Mouse (Mus musculus) hindbrain, embryonic 13.5 days (tissue): ENCODE measurements around the gene Slc10a6. TPM values are rescaled to one million over a fixed set of nuclear protein-coding genes. Genes with fewer than 3 reads are reported as not detected.

Source experiments
- ATAC-seq: fragments of 200-750 bp; cut with Nextera tagmentation; 2 replicates; pipeline ENCODE4 v1.8.0; 2017; ENCODE audit warnings: moderate TSS enrichment; ENCODE audit not compliant: low FRiP score
- H3K27ac ChIP-seq: fragments of 300-500 bp; sonication (generic); 2 replicates; pipeline ENCODE4 v1.5.1; 2015; ENCODE audit warnings: inconsistent platforms, mild to moderate bottlenecking, moderate library complexity
- H3K27me3 ChIP-seq: fragments of 300-500 bp; sonication (generic); 2 replicates; pipeline ENCODE4 v1.6.1; 2015; ENCODE audit warnings: mild to moderate bottlenecking, inconsistent platforms
- H3K36me3 ChIP-seq: fragments of 300-500 bp; sonication (generic); 2 replicates; pipeline ENCODE4 v1.6.1; 2015; ENCODE audit warnings: mild to moderate bottlenecking, inconsistent platforms
- H3K4me1 ChIP-seq: fragments of 300-500 bp; sonication (generic); replicated peaks from 2 replicates; pipeline ENCODE4 v1.6.1; 2015; ENCODE audit warnings: inconsistent platforms
- H3K4me2 ChIP-seq: fragments of 300-500 bp; sonication (generic); 2 replicates; pipeline ENCODE4 v1.6.1; 2015; ENCODE audit warnings: inconsistent platforms, mild to moderate bottlenecking, moderate library complexity
- H3K4me3 ChIP-seq: fragments of 300-500 bp; sonication (generic); 2 replicates; pipeline ENCODE4 v1.5.1; 2015; ENCODE audit warnings: mild to moderate bottlenecking, inconsistent platforms
- H3K9ac ChIP-seq: fragments of 300-500 bp; sonication (generic); 2 replicates; pipeline ENCODE4 v1.6.1; 2015; ENCODE audit warnings: mild to moderate bottlenecking, inconsistent platforms
- H3K9me3 ChIP-seq: fragments of 300-500 bp; sonication (generic); 2 replicates; pipeline ENCODE4 v1.6.1; 2016; ENCODE audit warnings: inconsistent platforms
- WGBS: fragments of 180-500 bp; shearing (Covaris S2); methylation state at CpG from one replicate; pipeline ENCODE4 v1.1.7; 2015; 5-methylcytosine and 5-hydroxymethylcytosine counted together
- polyA plus RNA-seq: library from polyadenylated mRNA; unstranded; fragments of >200 nt; fragmentation: Nextera tagmentation; extraction: Ambion mirVana; gene quantifications from 2 replicates; pipeline ENCODE4 v1.2.1, GENCODE M21; 2015

The Slc10a6 gene
- polyA plus RNA-seq, 1 experiment from 2014 or later = 0.43 TPM

GRCm38 (mm10) chr5:103610856-103611472 is 18.2 kb downstream of the Slc10a6 start:
- WGBS = 92% methylated on average over 10 of the region's 10 CpGs
- H3K4me3 ChIP-seq = no peak overlapping the region

GRCm38 (mm10) chr5:103610148-103610547 is 19.1 kb downstream of the Slc10a6 start:
- H3K4me1 ChIP-seq = no peaks in the 10 kb centered on the region
- ATAC-seq = no peak
- H3K27ac ChIP-seq = no peak overlapping the region

More at GRCm38 (mm10) chr5:103610856-103611472, 18.2 kb downstream of the Slc10a6 start:
- H3K4me2 ChIP-seq = no peak overlapping the region
- no peaks in the 10 kb centered on the region for H3K4me1 ChIP-seq
- no peaks in the 10 kb centered on the region for H3K36me3 ChIP-seq
- H3K27me3 ChIP-seq = no peaks in the 10 kb centered on the region
- H3K9me3 ChIP-seq = no peaks in the 10 kb centered on the region
- H3K27ac ChIP-seq = no peak overlapping the region
- no peak for ATAC-seq
- H3K9ac ChIP-seq = no peak overlapping the region

DNA sequence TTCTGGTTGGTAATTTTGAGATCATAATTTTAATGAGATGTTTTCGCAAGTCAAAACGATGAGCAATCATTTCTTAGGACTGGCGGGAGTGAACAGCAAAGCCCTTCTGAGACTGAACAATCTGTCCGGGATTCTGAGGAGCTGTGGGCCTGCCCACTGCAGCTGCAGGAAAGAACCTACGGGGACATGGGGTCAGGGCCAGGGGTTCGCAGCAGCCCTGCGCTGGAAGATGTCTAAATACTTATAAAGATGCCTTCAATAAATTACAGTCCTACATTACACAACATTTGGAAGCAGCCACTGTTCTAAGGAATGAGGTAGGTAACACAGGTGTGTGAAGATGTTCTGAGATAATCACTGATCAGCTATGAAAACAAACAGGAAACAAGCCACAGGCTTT is 23.5 kb downstream of the Slc10a6 start:
- Histone ChIP-seq H3K27ac (no peak overlapping the region), H3K4me2 (no peak overlapping the region), H3K4me3 (no peak overlapping the region), H3K27me3 (no peaks in the 10 kb centered on the region), H3K36me3 (no peaks in the 10 kb centered on the region), H3K9ac (no peak overlapping the region), H3K9me3 (no peaks in the 10 kb centered on the region), H3K4me1 (0 out of 2 replicates have a peak, but pooled peaks cover 7% of the 10 kb centered on the region)
- ATAC-seq = no peak
- WGBS = 85% methylated on average over 7 of the region's 7 CpGs

More at GRCm38 (mm10) chr5:103610148-103610547, 19.1 kb downstream of the Slc10a6 start:
- 78% methylated on average over 5 of the region's 5 CpGs for WGBS
- no peaks in the 10 kb centered on the region for H3K9me3 ChIP-seq
- no peak overlapping the region for H3K4me3 ChIP-seq
- H3K36me3 ChIP-seq = no peaks in the 10 kb centered on the region
- H3K4me2 ChIP-seq = no peak overlapping the region
- H3K27me3 ChIP-seq = no peaks in the 10 kb centered on the region
- no peak overlapping the region for H3K9ac ChIP-seq

GRCm38 (mm10) chr5:103603115-103603893 is 25.9 kb downstream of the Slc10a6 start:
- Histone ChIP-seq H3K4me3 (no peak overlapping the region), H3K27ac (0 out of 2 replicates have a peak overlapping the region, but pooled peaks have one; percentile 15), H3K27me3 (no peaks in the 10 kb centered on the region), H3K9me3 (no peaks in the 10 kb centered on the region), H3K4me1 (0 out of 2 replicates have a peak, but pooled peaks cover 11% of the 10 kb centered on the region), H3K36me3 (no peaks in the 10 kb centered on the region), H3K9ac (no peak overlapping the region), H3K4me2 (no peak overlapping the region)
- 25% methylated on average over 11 of the region's 11 CpGs for WGBS
- ATAC-seq = peak; percentile 71; the same call in 1 of the 2 replicates

DNA sequence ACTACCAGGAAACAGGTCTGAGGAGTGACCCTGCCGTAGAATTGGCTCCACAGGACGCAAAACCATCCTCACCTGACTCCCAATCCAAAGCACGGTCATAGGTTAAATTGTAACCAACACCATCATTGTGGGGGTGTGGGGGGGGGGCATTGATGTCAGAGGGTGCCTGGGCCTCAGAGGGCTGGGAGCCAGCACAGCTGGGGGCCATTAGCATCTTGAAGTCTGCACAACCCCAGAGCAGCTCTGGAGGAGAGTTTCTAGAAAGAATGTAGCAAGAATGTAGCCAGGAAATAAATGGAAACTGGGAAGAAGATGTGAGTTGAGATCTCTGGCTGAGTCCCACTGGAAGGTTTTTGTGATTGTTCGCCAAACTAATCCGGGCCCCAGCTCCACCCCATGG is 30.3 kb downstream of the Slc10a6 start:
- Histone ChIP-seq H3K4me3 (no peak overlapping the region), H3K36me3 (no peaks in the 10 kb centered on the region), H3K4me1 (peaks cover 28% of the 10 kb centered on the region), H3K27ac (no peak overlapping the region), H3K4me2 (no peak overlapping the region), H3K9me3 (no peaks in the 10 kb centered on the region), H3K9ac (no peak overlapping the region), H3K27me3 (no peaks in the 10 kb centered on the region)
- WGBS = 83% methylated on average over 5 of the region's 5 CpGs
- no peak for ATAC-seq

DNA sequence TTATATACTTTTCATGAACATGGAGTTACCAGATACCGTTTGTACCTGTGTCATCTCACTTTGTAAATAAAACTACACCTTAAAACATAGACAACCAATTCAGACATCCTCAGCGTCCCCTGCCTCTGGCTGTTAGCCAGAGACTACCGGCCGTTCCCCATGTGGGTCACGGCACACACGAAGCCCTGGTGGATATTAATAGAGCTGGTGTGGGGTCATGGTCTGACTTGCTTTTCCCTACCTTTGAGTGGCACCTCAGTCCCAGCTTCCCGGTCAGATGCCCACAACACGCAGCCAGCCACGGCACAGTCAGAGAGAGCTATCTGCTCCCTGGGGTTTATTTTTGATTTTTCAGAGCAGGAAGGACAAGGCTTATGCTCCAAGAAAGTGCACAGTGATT is 30.9 kb downstream of the Slc10a6 start:
- WGBS = 84% methylated on average over 9 of the region's 9 CpGs
- peaks cover 26% of the 10 kb centered on the region for H3K4me1 ChIP-seq
- H3K9me3 ChIP-seq = no peaks in the 10 kb centered on the region
- H3K36me3 ChIP-seq = no peaks in the 10 kb centered on the region; the same call in 1 of the 2 replicates
- H3K4me3 ChIP-seq = no peak overlapping the region
- no peak overlapping the region for H3K9ac ChIP-seq
- no peak overlapping the region for H3K4me2 ChIP-seq
- H3K27ac ChIP-seq = no peak overlapping the region
- H3K27me3 ChIP-seq = no peaks in the 10 kb centered on the region
- no peak for ATAC-seq

DNA sequence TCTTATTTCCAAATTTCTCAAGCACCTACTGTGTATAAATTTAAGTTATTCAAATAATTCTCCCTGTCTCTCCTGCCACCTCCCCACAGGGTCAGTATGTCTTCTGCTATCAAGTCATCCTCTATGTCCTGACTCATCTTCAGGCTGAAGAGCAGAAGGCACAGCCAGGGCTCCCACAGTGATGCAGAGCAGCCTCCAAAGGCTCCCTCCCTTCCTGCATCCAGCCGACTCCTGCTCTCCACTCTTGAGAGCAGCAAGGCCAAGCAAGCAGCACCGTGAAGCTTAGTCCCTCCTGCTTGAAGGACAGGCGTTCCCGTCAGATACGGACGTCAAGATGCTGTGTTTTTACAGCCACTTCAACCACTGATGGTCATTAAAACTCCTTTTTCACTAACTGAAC is 31.6 kb downstream of the Slc10a6 start:
- no peaks in the 10 kb centered on the region for H3K9me3 ChIP-seq
- WGBS = 74% methylated on average over 6 of the region's 6 CpGs
- no peaks in the 10 kb centered on the region; the same call in 1 of the 2 replicates for H3K36me3 ChIP-seq
- H3K27me3 ChIP-seq = no peaks in the 10 kb centered on the region
- H3K4me3 ChIP-seq = no peak overlapping the region
- H3K27ac ChIP-seq = no peak overlapping the region
- ATAC-seq = no peak
- peaks cover 24% of the 10 kb centered on the region for H3K4me1 ChIP-seq
- H3K4me2 ChIP-seq = no peak overlapping the region
- H3K9ac ChIP-seq = no peak overlapping the region

DNA sequence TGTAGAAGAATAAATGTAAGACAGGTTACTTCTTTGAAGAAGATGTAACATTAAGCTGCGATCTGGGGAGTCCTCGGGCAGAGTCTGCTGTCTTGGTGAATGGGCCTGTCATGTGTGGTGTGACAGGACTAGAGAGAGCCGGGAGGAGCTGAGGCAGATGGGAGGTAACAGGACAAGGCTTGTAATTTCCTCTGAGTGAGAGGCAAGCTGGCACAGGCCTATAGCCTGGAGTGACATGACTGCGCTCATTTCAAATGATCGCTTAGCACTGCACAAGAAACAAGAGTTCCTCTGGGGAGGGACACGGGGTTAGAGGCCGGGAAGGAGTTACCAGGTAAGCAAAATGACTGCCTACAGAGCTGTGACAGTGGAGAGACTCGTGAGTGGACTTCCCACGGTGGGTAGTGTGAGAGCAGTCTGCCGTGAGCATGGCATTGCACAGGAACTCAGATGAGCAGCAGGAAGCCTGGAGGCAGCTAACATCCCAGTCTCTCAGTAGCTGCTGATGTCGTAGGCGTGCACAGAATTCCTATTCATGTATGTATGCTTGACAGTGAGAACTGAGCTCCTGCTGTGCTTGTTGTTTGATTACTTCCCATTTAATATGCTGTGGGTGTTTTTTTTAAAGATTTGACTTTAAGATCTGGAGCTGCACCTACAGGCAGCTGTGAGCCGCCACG is 32.6 kb downstream of the Slc10a6 start:
- no peaks in the 10 kb centered on the region for H3K27me3 ChIP-seq
- H3K4me3 ChIP-seq = no peak overlapping the region
- H3K9me3 ChIP-seq = no peaks in the 10 kb centered on the region
- WGBS = 55% methylated on average over 14 of the region's 14 CpGs
- H3K4me2 ChIP-seq = no peak overlapping the region
- H3K4me1 ChIP-seq = peaks cover 24% of the 10 kb centered on the region
- no peak overlapping the region for H3K9ac ChIP-seq
- H3K27ac ChIP-seq = peak overlapping the region; percentile 62; the same call in 1 of the 2 replicates
- ATAC-seq = peak; percentile 81
- no peaks in the 10 kb centered on the region; the same call in 1 of the 2 replicates for H3K36me3 ChIP-seq

DNA sequence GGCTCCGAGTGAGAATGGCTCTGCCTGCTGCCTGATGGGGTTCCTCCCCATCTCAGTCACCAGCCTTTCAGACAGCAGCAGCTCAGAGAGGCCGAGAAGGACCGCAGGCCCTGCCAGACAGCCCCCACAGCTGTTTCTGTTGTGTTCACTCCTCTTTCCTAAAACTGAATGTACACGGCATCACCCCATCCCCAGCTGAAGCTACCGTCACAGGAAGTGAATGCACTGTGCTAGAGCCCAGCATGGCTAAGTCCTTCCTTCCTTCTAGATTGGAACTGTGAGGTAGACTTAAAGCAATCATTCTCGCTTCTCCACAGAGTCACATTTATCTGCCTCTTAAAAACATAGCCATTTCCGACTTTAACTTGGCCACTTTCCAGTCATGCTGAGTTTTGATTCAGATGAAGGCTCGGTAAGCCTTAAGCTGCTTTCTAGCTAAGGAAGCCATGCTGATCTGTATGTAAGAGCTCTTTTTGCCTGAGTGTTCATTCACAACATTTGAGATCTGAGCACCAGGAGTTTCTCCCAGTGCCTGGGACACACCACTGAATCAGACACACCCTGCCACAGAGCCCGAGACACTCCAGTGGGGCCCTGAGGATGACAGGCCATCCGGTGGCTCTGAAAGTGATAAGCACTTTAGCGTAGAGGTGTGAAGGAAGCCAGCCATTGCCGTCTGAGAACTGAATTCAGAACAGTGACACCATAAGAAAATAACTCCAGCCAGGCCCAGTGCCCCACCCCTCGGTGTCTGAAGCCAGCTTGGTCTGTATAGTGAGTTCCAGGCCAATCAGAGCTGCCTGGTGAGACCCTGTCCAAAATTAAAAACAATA is 33.6 kb downstream of the Slc10a6 start:
- H3K4me3 ChIP-seq = no peak overlapping the region
- H3K9me3 ChIP-seq = no peaks in the 10 kb centered on the region
- no peak overlapping the region for H3K4me2 ChIP-seq
- peak overlapping the region; percentile 62 for H3K27ac ChIP-seq
- no peaks in the 10 kb centered on the region for H3K27me3 ChIP-seq
- no peak for ATAC-seq
- peaks cover 24% of the 10 kb centered on the region for H3K4me1 ChIP-seq
- no peak overlapping the region for H3K9ac ChIP-seq
- WGBS = 68% methylated on average over 13 of the region's 13 CpGs
- H3K36me3 ChIP-seq = peaks cover 7% of the 10 kb centered on the region

DNA sequence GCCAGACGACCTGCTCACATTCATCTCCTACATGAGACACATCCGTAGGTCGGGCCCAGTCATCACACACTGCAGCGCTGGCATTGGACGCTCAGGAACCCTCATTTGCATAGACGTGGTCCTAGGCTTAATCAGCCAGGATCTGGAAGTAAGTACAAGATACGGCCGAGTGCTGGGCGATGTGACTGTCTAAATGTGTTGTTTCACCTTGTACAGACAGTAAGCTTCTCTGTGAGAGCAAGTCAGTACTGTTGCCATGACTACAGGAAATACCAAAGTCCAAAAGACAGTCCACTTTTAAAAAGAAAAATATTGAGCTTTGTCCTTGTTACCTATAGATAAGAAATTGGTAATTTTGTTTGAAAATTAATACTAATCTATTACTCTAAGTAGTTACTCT is 35.6 kb downstream of the Slc10a6 start:
- no peaks in the 10 kb centered on the region for H3K27me3 ChIP-seq
- no peaks in the 10 kb centered on the region for H3K9me3 ChIP-seq
- no peak overlapping the region for H3K27ac ChIP-seq
- WGBS = 82% methylated on average over 9 of the region's 9 CpGs
- ATAC-seq = no peak
- peaks cover 7% of the 10 kb centered on the region for H3K36me3 ChIP-seq
- H3K4me3 ChIP-seq = no peak overlapping the region
- H3K9ac ChIP-seq = no peak overlapping the region
- peaks cover 23% of the 10 kb centered on the region for H3K4me1 ChIP-seq
- H3K4me2 ChIP-seq = no peak overlapping the region

- WGBS = 85% methylated on average over 8 of the region's 8 CpGs
These were observed 36.5 kb downstream of the Slc10a6 start for GRCm38 (mm10) chr5:103592706-103593105.

More at GRCm38 (mm10) chr5:103592706-103593105, 36.5 kb downstream of the Slc10a6 start:
- ATAC-seq = no peak
- Histone ChIP-seq H3K36me3 (peaks cover 14% of the 10 kb centered on the region), H3K4me2 (no peak overlapping the region), H3K9ac (no peak overlapping the region), H3K4me3 (no peak overlapping the region), H3K4me1 (peaks cover 19% of the 10 kb centered on the region), H3K27ac (no peak overlapping the region), H3K27me3 (no peaks in the 10 kb centered on the region), H3K9me3 (no peaks in the 10 kb centered on the region)
